Mouse (Mus musculus) embryonic fibroblast, embryonic 13.5 days (primary cell): Measurements from ENCODE around the gene Eef1g.

Source experiments
- CTCF ChIP-seq: IDR thresholded peaks from 2 replicates; pipeline ENCODE4 v1.5.1; 2011; ENCODE audit warnings: mild to moderate bottlenecking, control low read depth, low read length, moderate library complexity, borderline replicate concordance; ENCODE audit not compliant: insufficient read depth
- POLR2A ChIP-seq: IDR thresholded peaks from 2 replicates; pipeline ENCODE4 v1.6.1; 2011; ENCODE audit warnings: low read depth, mild to moderate bottlenecking, control low read depth, low read length, moderate library complexity

GRCm38 (mm10) chr19:8944750-8945149 is 22.1 kb upstream of the Eef1g start:
- TF ChIP-seq POLR2A = no peak
- no peak for TF ChIP-seq CTCF
